Mouse (Mus musculus): ENCODE results near the gene Psmc6. TPM values are rescaled to one million over a fixed set of nuclear protein-coding genes. Genes with fewer than 3 reads are reported as not detected.
A peak's percentile ranks its signal among the peaks of the same experiment; 100 is the strongest.

Psmc6 gene
- polyA plus RNA-seq (2012; rRNA removed), result 15.1 and 34.2 TPM in 2 replicates

- TF ChIP-seq POLR2A (IDR thresholded peaks at IDR 0.05; ENCODE audit: borderline replicate concordance, extremely low read depth, low read depth, low read length) (peak; percentile 78; the same call in 1 of the 2 replicates), CTCF (IDR thresholded peaks at IDR 0.05; ENCODE audit: insufficient read depth, low read length) (peak; percentile 97)
- WGBS, result under 1% methylated on average over 42 of the region's 44 CpGs
- DNase-seq, result peak; percentile 85
- Histone ChIP-seq H3K4me1 (ENCODE audit: control insufficient read depth, insufficient read depth, low read length) (no peaks in the 10 kb centered on the region; the same call in 1 of the 2 replicates), H3K4me3 (replicated peaks; ENCODE audit: extremely low read depth, low read depth, low read length) (peak within 1 kb of the TSS; percentile 100)
Observed at GRCm38 (mm10) chr14:45329589-45330181, at the start of gene Psmc6. Psmc6 (plus strand) TSS chr14:45329788.

- Histone ChIP-seq H3K4me1 (ENCODE audit: control insufficient read depth, insufficient read depth, low read length) (no peaks in the 10 kb centered on the region), H3K4me3 (replicated peaks; ENCODE audit: extremely low read depth, low read depth, low read length) (no peak overlapping the region)
- WGBS, result 80% methylated on average over 3 of the region's 3 CpGs
- TF ChIP-seq POLR2A (IDR thresholded peaks at IDR 0.05; ENCODE audit: borderline replicate concordance, extremely low read depth, low read depth, low read length) (no peak), CTCF (IDR thresholded peaks at IDR 0.05; ENCODE audit: insufficient read depth, low read length) (no peak)
- DNase-seq, result no peak
Observed at GRCm38 (mm10) chr14:45282066-45282465, 47.5 kb upstream of the Psmc6 start.

- no peak overlapping the region for H3K4me3 ChIP-seq (replicated peaks; ENCODE audit: extremely low read depth, low read depth, low read length)
- no peak for TF ChIP-seq POLR2A (IDR thresholded peaks at IDR 0.05; ENCODE audit: borderline replicate concordance, extremely low read depth, low read depth, low read length)
- TF ChIP-seq CTCF (IDR thresholded peaks at IDR 0.05; ENCODE audit: insufficient read depth, low read length), result no peak
- H3K4me1 ChIP-seq (ENCODE audit: control insufficient read depth, insufficient read depth, low read length), result no peaks in the 10 kb centered on the region
- no peak for DNase-seq
- 72% methylated on average over 4 of the region's 4 CpGs for WGBS
Observed at GRCm38 (mm10) chr14:45291608-45292007, 38.0 kb upstream of the Psmc6 start.

- TF ChIP-seq CTCF (IDR thresholded peaks at IDR 0.05; ENCODE audit: insufficient read depth, low read length), result no peak
- TF ChIP-seq POLR2A (IDR thresholded peaks at IDR 0.05; ENCODE audit: borderline replicate concordance, extremely low read depth, low read depth, low read length), result no peak
- no peak for DNase-seq
- no peak overlapping the region for H3K4me3 ChIP-seq (replicated peaks; ENCODE audit: extremely low read depth, low read depth, low read length)
- no peaks in the 10 kb centered on the region for H3K4me1 ChIP-seq (ENCODE audit: control insufficient read depth, insufficient read depth, low read length)
- 75% methylated on average over 4 of the region's 4 CpGs for WGBS
Observed at GRCm38 (mm10) chr14:45303939-45304338, 25.6 kb upstream of the Psmc6 start.

GRCm38 (mm10) chr14:45304389-45304788, 25.2 kb upstream of the Psmc6 start:
- 77% methylated on average over 4 of the region's 4 CpGs for whole genome bisulfite sequencing
- TF ChIP-seq CTCF (IDR thresholded peaks at IDR 0.05; ENCODE audit: insufficient read depth, low read length) (no peak), POLR2A (IDR thresholded peaks at IDR 0.05; ENCODE audit: borderline replicate concordance, extremely low read depth, low read depth, low read length) (no peak)
- no peaks in the 10 kb centered on the region for H3K4me1 ChIP-seq (ENCODE audit: control insufficient read depth, insufficient read depth, low read length)
- no peak for DNase-seq
- H3K4me3 ChIP-seq (replicated peaks; ENCODE audit: extremely low read depth, low read depth, low read length), result no peak overlapping the region

- TF ChIP-seq CTCF (IDR thresholded peaks at IDR 0.05; ENCODE audit: insufficient read depth, low read length) (no peak), POLR2A (IDR thresholded peaks at IDR 0.05; ENCODE audit: borderline replicate concordance, extremely low read depth, low read depth, low read length) (no peak)
- Histone ChIP-seq H3K4me3 (replicated peaks; ENCODE audit: extremely low read depth, low read depth, low read length) (no peak overlapping the region), H3K4me1 (ENCODE audit: control insufficient read depth, insufficient read depth, low read length) (no peaks in the 10 kb centered on the region; the same call in 1 of the 2 replicates)
- no peak for DNase-seq
- WGBS, result 88% methylated on average over 5 of the region's 5 CpGs
Observed at GRCm38 (mm10) chr14:45305852-45306251, 23.7 kb upstream of the Psmc6 start.

- Histone ChIP-seq H3K4me3 (replicated peaks; ENCODE audit: extremely low read depth, low read depth, low read length) (no peak overlapping the region), H3K4me1 (ENCODE audit: control insufficient read depth, insufficient read depth, low read length) (no peaks in the 10 kb centered on the region; the same call in 1 of the 2 replicates)
- 81% methylated on average over 8 of the region's 8 CpGs for WGBS
- TF ChIP-seq CTCF (IDR thresholded peaks at IDR 0.05; ENCODE audit: insufficient read depth, low read length), result no peak
- no peak for TF ChIP-seq POLR2A (IDR thresholded peaks at IDR 0.05; ENCODE audit: borderline replicate concordance, extremely low read depth, low read depth, low read length)
- DNase-seq, result no peak
Observed at GRCm38 (mm10) chr14:45307630-45308328, 21.8 kb upstream of the Psmc6 start.

GRCm38 (mm10) chr14:45309646-45310045, 19.9 kb upstream of the Psmc6 start:
- 69% methylated on average over 13 of the region's 13 CpGs for WGBS
- no peak for TF ChIP-seq POLR2A (IDR thresholded peaks at IDR 0.05; ENCODE audit: borderline replicate concordance, extremely low read depth, low read depth, low read length)
- TF ChIP-seq CTCF (IDR thresholded peaks at IDR 0.05; ENCODE audit: insufficient read depth, low read length), result no peak
- H3K4me1 ChIP-seq (ENCODE audit: control insufficient read depth, insufficient read depth, low read length), result no peaks in the 10 kb centered on the region; the same call in none of the 2 replicates
- no peak for DNase-seq
- H3K4me3 ChIP-seq (replicated peaks; ENCODE audit: extremely low read depth, low read depth, low read length), result no peak overlapping the region

- DNase-seq, result no peak
- no peaks in the 10 kb centered on the region; the same call in none of the 2 replicates for H3K4me1 ChIP-seq (ENCODE audit: control insufficient read depth, insufficient read depth, low read length)
- 91% methylated on average over 14 of the region's 14 CpGs for WGBS
- no peak for TF ChIP-seq CTCF (IDR thresholded peaks at IDR 0.05; ENCODE audit: insufficient read depth, low read length)
- no peak for TF ChIP-seq POLR2A (IDR thresholded peaks at IDR 0.05; ENCODE audit: borderline replicate concordance, extremely low read depth, low read depth, low read length)
- no peak overlapping the region for H3K4me3 ChIP-seq (replicated peaks; ENCODE audit: extremely low read depth, low read depth, low read length)
Observed at GRCm38 (mm10) chr14:45310101-45310500, 19.5 kb upstream of the Psmc6 start.

GRCm38 (mm10) chr14:45316927-45317326, 12.7 kb upstream of the Psmc6 start:
- no peak overlapping the region for H3K4me3 ChIP-seq (replicated peaks; ENCODE audit: extremely low read depth, low read depth, low read length)

More at GRCm38 (mm10) chr14:45316927-45317326, 12.7 kb upstream of the Psmc6 start:
- WGBS, result 65% methylated on average over 5 of the region's 5 CpGs
- peaks cover 12% of the 10 kb centered on the region for H3K4me1 ChIP-seq (ENCODE audit: control insufficient read depth, insufficient read depth, low read length)
- DNase-seq, result no peak
- TF ChIP-seq POLR2A (IDR thresholded peaks at IDR 0.05; ENCODE audit: borderline replicate concordance, extremely low read depth, low read depth, low read length), result no peak
- TF ChIP-seq CTCF (IDR thresholded peaks at IDR 0.05; ENCODE audit: insufficient read depth, low read length), result no peak

All from lung, adult 2 months (tissue).